Mouse (Mus musculus): ENCODE results near the gene Magohb. TPM values are rescaled to one million over a fixed set of nuclear protein-coding genes. Genes with fewer than 3 reads are reported as not detected.
"Not testable (repeated sequence)": the region's sequence is repeated elsewhere in the genome, so short reads cannot be mapped to it uniquely, and the experiment has no call there.

The Magohb gene
- 10 to 100 TPM; 11.0 to 12.4 TPM for total RNA-seq (2021)

DNA sequence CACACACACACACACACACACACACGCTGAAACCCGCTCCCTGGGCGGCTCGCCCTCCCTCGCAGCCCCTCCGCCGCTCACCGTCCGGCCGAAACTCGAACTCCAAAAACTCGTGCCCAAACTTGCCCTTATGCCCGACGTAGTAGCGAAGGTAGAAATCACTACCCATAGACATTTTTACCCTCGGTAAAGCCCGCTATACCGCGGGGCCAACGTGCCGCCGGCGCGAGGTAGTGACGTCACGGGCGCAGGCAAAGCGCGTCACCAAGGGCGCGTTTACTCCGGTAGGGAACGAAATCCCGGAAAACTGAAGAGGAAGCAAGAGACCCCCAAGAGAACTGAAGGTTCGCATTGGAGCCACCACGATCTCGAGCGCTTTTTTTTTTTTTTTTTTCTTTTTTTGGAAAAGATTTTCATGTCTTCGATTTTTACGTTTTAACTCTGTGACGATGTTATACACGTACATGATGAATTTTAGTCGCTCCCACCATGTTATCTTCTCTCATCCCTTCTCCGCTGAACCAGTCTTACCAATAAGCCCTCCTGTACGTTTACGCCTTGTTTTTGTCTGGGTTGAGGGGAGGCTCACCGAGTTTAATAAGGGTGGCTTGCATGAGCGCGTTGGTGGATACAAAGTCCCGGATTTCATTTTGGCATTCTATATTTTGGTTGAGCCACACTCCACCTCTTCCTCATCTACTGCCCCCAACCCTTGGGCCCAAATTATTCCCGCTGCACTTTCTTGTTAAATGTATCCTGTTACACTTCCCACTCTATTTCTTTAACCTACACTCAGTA is at the start of gene Magohb:
Magohb (minus strand) TSS at position 254 of the 798 bp plus-strand sequence.
- intact Hi-C loops (cut with DNase I) = loop anchor here (2.0 to 5.0 kb wide), 2 partner anchors 60 to 124 kb away; partner anchors contain the start of gene Styk1
- DNase-seq = peak; percentile 86 to 92

DNA sequence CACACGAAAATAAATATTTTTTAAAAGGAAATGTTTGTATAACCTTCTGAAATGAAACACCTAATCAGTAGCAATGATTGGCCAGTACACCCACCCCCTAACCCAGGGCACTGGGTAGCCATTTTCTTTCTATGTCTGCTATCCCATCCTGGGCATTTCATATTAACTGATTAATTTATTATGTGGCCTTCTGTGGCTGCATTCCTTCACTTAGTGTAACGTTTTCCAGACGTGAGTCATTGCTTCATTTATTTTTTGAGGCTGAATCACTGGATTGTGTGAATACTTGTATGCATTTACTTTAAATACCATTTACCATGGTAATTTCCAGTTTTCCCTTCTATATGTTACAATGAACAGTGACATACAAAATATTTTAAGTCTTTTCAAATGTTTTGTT is 47.0 kb upstream of the Magohb start:
- no peak for DNase-seq
- intact Hi-C loops (cut with DNase I) = no loop called here

DNA sequence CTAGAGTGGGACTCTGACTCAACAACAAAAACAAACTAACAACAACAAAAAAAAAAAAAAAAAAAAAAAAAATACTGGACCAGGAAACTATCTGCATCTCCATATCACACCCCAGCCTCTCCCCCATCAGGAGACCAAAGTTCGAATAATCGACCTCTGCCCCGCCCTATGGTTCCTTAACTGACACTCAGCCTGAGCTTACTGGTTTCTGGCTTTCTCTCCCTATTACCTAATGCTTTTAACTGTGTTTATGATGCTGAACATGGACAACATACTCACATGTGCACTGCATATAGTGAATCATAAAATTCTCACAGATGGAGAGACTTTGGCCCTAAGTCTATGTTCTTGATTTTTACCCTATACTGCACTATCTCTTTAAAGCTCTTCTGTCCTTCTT is 46.3 kb upstream of the Magohb start:
- intact Hi-C loops (cut with DNase I) = no loop called here
- no peak for DNase-seq

DNA sequence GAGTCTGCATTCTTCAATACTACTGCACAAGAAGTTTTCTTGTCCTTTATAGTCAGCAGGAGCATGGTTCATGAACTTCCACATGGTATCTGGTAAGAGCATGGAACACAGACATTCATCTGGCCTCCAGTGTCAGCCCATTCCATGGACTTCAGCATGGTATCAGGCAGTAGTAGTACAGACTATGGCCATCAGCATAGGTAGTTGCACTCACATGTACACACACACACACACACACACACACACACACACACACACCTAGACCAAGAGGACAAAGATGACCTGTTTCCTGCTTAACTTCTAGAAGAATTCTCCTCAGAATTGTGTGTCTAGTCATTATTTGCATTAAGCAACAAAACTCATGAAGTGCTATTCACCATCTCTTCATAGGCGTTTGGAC is 45.7 kb upstream of the Magohb start:
- DNase-seq = no peak
- intact Hi-C loops (cut with DNase I) = no loop called here

GRCm38 (mm10) chr6:131327076-131327475 is 34.0 kb upstream of the Magohb start:
- intact Hi-C loops (cut with DNase I) = no loop called here
- DNase-seq = no peak

GRCm38 (mm10) chr6:131321854-131322639 is 29.0 kb upstream of the Magohb start:
- no peak for DNase-seq
- intact Hi-C loops (cut with DNase I) = no loop called here

- no peak for DNase-seq
- intact Hi-C loops (cut with DNase I) = no loop called here
Observed at GRCm38 (mm10) chr6:131316155-131317101, 23.4 kb upstream of the Magohb start.

DNA sequence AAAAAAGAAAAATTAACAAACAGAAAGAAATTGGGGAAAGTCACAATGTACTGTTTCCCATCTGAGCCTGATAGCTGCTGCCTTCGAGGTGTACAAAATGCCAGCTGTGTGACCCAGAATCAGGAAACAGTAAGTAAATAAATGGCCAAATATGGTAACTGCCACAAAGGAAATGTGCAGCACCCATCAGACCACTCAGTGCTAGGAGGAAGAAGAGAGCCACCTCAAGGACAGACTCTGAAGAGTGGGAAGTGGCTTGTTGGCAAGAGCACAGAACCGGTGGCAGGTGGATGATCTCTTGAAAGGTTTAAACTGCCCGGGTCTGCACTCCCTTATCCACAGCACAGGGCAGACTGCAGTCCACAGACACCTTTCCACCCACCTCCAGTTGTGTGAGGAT is 15.0 kb upstream of the Magohb start:
- intact Hi-C loops (cut with DNase I) = no loop called here
- no peak for DNase-seq

GRCm38 (mm10) chr6:131304776-131305175 is 11.7 kb upstream of the Magohb start:
- DNase-seq = no peak
- intact Hi-C loops (cut with DNase I) = no loop called here

DNA sequence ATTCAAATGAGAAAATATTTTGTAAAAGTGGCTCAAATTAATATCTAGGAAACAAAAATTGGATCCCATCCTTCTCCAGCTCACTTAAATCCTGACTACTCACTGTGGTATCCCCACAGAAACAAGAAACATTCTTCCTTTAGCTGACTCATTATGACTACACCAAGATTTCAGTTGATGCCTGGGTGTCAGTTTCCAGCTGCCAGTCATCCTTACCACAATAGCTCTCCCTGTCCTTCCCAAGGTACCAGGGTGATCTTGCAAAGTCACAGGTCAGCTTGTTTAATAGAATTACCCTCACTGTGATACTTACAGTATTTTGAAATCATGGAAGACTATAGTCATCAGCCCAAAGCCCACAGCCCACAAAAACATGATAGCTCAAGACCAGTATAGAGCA is 5.5 kb upstream of the Magohb start:
- DNase-seq = no peak
- intact Hi-C loops (cut with DNase I) = no loop called here

GRCm38 (mm10) chr6:131294435-131295112 is 1.5 kb upstream of the Magohb start:
- intact Hi-C loops (cut with DNase I) = loop anchor here (5.0 kb wide), 1 partner anchor 123 kb away; no protein-coding TSS in a partner anchor
- DNase-seq = no peak

DNA sequence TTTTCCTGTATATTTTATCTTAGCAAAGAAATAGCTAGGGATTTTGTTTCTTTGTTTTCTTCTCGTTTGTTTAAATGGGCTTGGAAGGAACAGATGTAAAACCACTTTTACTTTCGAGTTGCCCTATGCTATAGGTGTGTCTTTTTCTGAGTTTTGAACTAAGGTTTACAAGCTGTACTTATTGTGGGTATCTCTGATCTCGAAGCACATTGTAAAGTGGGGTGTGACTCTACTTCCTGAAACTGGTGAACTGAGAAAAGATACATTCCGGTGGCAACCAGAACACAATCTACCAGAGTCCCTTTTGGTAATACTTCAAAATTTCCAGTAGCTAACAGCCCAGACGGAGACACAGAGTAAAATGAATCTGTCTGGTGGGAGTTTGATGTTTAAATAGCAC is 872 bp upstream of the Magohb start:
- no peak for DNase-seq
- intact Hi-C loops (cut with DNase I) = loop anchor here (2.0 to 5.0 kb wide), 2 partner anchors 59 to 123 kb away; partner anchors contain the start of gene Styk1

- peak in 1 of 2 experiments; percentile 8 for DNase-seq
- intact Hi-C loops (cut with DNase I) = loop anchor here (2.0 to 5.0 kb wide), 2 partner anchors 60 to 125 kb away; partner anchors contain the start of gene Styk1
Observed at GRCm38 (mm10) chr6:131292276-131292990, 611 bp downstream of the Magohb start.

GRCm38 (mm10) chr6:131290430-131290829 is 2.6 kb downstream of the Magohb start:
- intact Hi-C loops (cut with DNase I) = loop anchor here (5.0 kb wide), 1 partner anchor 127 kb away; no protein-coding TSS in a partner anchor
- peak; percentile 42 to 53 for DNase-seq

GRCm38 (mm10) chr6:131278160-131278559 is 14.9 kb downstream of the Magohb start:
- DNase-seq; intact Hi-C loops (cut with DNase I): not testable (repeated sequence)

DNA sequence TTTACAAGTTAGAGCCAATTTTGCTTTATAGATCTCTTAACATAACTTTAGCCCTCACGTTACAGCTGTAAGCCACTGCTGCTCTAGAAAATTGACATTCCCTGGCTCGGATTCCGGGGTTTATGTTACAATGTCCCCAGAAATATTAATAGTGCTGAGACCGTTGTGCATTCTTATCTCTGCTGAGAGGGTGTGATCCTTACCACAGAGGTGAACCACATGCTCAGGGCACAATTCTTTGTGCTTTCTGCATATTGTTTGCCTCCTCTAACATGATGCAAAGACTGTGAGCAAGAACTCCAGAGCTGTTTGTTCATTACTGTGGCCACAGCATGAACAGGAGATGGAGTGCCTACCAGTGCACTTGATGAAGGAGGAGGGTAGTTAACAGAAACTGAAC is 16.4 kb downstream of the Magohb start:
- intact Hi-C loops (cut with DNase I) = no loop called here
- DNase-seq = no peak

- no peak for DNase-seq
- intact Hi-C loops (cut with DNase I) = no loop called here
Observed at GRCm38 (mm10) chr6:131272311-131272710, 20.7 kb downstream of the Magohb start.

GRCm38 (mm10) chr6:131270312-131270711 is 22.7 kb downstream of the Magohb start:
- DNase-seq = no peak
- intact Hi-C loops (cut with DNase I) = no loop called here

DNA sequence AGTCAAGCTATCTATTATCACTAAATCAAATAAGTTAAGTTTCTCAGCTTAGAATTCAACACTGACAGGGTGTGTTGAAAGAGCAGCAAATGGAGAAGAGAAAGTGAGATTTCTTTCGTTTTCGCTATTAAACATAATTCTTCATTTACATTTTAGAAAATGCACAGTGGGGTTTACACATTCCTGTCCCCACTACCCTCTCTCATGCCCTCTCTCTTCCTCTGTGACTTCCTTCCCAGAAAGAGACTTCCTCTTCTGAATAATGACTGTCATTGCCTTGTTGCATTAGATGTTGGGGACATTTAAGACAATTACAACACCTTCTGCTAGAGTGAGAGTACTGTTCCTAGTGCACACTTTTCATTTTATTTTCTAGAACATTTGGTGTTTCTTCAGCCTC is 23.4 kb downstream of the Magohb start:
- no peak for DNase-seq
- intact Hi-C loops (cut with DNase I) = no loop called here

All from heart, postnatal 10 days (tissue).